Mouse (Mus musculus) fat pad, adult 2 months (tissue): ENCODE results near the gene Hoxc5.

Experiments used
- DNase-seq: peaks from one replicate; pipeline ENCODE4 v3.0.0-alpha.2; 2011; ENCODE audit warnings: low read depth, low spot score; ENCODE audit errors: extremely low read depth

Gene Hoxc5

DNA sequence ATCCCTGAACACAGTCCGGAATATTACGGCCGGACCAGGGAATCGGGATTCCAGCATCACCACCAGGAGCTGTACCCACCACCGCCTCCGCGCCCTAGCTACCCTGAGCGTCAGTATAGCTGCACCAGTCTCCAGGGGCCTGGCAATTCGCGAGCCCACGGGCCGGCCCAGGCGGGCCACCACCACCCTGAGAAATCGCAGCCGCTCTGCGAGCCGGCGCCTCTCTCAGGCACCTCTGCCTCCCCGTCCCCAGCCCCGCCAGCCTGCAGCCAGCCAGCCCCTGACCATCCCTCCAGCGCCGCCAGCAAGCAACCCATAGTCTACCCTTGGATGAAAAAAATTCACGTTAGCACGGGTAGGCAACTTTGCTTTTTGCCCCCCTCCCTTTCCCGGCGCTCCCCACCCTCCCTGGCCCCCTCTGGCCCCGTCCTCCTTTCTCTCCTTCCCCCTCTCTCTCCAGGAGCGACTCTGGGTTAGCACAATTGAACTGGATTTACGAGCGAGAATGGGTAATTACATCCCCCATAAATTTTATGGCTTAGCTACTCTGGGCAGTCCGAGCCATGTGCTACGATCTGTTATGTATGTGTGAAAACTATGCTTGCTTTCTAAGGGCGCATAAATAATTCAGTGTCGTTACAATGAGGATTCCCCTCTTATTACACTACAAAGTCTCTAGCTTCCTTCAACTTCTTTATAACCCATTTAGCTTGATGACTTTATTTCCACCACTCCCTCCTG is 67.7 kb downstream of the Hoxc5 start:
- DNase-seq = no peak

DNA sequence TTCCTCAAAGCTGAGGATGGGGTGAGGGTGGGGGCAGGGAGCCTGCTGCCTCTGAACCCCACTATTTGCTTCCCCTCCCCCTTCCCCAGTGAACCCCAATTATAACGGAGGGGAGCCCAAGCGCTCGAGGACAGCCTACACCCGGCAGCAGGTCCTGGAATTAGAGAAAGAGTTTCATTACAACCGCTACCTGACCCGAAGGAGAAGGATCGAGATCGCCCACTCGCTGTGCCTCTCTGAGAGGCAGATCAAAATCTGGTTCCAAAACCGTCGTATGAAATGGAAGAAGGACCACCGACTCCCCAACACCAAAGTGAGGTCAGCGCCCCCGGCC is 68.3 kb downstream of the Hoxc5 start:
- no peak for DNase-seq

DNA sequence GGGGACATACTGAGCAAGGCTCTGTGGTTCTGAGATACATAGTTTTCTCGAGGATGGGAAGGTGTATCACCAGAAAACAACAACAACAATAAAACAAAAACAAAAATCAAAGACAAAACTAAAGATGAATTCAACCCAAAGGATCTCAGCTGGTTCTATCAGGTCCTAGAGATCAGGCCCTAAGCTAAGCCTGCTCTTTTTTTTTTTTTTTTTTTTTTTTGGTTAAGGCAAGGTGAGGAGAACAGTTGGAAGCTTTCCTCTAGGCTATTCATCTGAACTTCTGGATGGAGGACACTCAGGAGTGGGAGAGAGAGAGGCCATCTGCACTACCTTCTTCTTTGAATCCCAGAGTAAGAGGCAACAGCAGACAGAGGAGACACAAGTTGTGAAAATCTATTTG is 70.3 kb downstream of the Hoxc5 start:
- no peak for DNase-seq

GRCm38 (mm10) chr15:103038701-103039480 is 71.6 kb downstream of the Hoxc5 start:
- DNase-seq = no peak

DNA sequence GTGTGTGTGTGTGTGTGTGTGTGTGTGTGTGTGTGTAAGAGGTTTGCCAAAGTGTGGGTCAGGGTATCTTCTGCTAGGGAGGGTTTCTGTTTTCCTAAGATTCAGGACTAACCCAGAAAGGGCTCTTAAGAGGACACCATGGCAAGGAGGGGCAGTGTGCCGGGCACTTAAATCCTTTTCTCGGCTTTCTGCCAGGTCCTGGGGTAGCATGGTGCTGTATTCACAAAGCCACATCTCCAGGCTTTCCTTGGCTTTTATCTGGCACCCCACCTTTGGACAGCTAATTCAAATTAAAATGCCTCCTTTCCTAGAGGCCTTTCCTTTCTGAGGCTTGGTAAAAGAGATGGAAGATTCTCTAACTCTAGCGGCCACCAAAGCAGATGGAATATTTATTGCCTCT is 72.4 kb downstream of the Hoxc5 start:
- DNase-seq = no peak

DNA sequence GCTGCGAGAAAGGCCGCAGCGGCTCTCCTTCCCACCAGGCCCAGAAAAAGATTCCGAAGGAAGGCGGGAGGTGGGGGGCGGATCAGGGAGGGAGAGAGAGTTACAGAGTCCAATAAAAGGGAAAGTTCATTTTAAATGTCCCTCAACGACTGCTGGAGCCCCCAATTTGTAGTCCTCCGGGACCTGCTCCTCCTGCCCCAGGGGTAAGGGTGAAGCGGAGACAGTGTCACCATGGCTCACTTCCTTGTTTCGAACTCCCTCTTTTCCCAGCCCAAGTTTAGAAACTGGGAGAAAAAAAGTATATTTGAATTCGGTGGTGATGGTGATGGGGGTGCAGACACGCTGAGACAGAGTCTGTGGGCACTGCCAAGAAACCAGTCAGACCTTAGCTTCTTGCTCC is 73.4 kb downstream of the Hoxc5 start:
- DNase-seq = no peak

GRCm38 (mm10) chr15:103041613-103042012 is 74.4 kb downstream of the Hoxc5 start:
- no peak for DNase-seq

DNA sequence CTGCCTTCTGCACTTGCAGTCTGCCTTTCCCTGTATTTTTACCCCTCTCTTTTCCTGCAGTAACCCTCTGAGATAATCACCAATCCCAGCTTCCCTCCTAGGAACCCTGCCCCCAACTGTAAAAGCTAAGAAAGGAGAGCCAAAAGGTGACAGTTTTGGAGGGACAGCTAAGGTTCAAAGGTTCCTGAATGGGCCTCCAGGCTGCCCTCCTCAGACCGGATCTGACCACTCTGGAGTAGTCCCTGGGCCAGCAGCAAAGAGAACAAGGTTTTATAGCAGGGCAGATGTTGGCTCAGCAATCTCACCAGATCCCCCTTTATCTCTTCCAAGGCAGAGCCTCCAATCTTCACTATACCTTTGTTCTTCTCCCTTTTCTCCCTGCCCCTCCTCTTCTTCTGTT is 75.0 kb downstream of the Hoxc5 start:
- DNase-seq = no peak

DNA sequence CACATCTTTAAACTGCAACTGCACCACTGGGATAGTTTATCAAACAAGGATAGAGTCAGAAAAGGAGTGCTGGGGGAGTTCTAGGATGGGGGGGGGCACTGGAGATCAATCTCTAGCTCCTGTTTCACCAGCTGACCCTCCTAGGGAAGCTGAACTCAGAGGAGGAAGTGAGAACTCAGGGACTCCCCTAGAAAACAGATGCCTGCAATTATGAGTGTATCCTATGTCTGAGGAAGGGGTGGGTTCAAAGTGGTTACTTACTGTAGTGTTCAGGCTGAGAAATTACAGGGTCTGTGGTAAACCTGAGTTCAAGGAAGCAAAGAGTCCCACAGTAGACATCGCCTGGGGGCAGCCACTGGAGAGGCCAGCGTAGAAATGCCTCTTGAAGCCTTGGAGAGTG is 84.4 kb downstream of the Hoxc5 start:
- DNase-seq = no peak

DNA sequence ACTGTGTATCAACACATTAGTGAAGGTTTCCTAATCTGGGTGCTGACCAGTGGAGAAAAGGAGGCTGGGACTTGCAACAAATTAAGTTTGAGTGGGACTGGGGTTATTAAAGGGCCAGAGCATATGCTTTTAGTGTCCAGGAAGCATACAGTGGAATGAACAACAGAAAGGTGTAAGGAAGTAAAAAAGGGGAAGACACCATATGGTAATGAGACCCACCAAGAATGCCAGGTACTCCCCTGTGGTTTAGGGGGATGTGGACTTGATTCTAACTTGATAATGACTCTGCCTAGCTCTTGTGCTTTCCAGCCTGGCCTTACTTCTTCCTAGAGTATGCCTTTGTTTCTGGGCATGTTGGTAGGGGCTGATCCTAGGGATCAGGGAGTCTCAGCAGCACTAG is 86.0 kb downstream of the Hoxc5 start:
- DNase-seq = no peak

DNA sequence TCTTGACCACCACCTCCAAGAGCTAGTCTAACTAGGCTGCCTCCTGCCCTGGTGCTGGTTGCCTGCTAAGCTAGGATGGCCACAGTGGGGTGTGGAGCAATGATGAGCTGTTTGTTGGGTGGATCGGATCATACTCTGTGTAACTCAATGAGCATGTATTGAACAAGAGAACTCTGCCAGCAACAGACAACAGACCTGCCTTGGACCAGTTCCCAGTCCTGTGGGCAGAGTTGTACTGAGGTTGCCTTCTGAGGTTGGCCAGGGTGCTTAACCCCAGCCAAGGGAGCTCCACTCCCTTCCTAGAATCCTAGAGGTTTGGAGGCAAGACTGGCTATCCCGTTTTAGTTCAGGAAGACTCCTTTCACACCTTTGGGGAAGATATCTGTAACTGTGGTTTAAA is 89.2 kb downstream of the Hoxc5 start:
- DNase-seq = no peak

DNA sequence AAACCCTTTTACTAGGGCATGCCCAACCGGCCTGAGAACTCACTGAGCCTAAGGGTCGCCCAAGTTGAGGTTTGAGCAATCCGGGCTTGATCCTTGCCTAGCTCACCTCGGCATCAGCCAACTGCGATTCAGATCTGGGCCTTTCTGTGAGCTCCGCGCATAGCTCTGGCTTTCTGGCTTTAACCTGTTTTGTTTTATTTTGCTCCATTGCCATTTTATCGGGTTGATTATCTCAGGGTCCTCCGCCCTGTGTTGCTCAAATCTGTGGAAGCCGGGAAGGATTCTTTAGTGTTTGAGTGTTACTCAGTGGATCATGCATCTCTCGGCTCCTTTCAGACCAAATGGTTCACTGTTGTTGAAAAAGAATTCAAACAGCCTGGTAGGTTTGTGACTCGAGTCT is 91.5 kb downstream of the Hoxc5 start:
- no peak for DNase-seq

- DNase-seq = no peak
Measured at GRCm38 (mm10) chr15:103059393-103059992, 92.2 kb downstream of the Hoxc5 start.

DNA sequence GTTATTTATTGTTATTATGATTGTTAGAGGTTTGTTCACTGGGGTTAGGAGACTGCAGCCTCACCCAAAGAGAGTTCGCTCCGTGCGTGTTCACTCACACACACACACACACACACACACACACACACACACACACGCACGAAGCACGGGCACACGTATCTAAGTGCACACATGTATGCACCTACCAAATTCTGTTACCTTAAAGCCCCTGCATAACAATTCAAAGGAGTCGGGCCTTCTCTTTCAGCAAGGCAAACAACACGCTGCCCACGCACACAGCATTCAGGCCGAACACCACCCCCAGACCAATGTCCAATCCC is 92.7 kb downstream of the Hoxc5 start:
- DNase-seq = no peak

DNA sequence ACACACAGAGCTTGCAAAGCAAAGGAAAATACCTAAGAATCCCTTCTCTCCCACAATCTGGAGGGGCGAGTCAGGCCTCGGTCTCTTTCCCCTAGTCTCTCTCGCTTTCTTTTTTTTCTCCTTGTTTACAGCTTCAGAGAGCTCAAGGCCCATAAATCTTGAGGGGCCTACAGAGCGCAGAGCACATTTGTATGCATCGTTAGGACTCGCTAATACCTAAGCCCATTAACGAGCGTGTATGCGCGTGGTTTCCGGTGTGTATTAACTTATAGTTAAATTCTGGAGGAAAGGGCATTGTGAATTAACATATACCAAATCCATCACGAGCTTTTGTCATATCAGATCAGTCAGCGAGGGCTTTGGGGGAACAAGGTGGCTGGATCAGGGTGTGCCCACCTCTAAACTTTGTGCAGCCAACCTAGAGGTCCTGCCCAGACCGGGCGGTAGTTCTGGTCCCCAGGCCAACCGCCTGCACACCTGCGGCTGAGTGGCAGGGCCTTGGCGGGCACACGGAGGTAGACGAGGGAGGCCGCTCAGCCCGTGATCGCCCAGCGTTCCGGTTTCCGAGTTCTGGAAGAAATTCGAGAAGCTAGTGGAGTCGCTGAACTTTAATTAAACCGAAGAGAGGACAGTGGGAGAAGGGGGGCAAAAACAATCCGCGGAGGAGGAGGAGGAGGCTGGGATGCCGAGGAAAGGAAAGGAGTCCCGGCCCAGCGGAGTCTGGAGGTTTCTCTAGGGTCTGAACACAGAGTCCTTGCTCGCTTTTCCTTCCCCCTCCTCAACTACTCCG is 93.3 kb downstream of the Hoxc5 start:
- no peak for DNase-seq

DNA sequence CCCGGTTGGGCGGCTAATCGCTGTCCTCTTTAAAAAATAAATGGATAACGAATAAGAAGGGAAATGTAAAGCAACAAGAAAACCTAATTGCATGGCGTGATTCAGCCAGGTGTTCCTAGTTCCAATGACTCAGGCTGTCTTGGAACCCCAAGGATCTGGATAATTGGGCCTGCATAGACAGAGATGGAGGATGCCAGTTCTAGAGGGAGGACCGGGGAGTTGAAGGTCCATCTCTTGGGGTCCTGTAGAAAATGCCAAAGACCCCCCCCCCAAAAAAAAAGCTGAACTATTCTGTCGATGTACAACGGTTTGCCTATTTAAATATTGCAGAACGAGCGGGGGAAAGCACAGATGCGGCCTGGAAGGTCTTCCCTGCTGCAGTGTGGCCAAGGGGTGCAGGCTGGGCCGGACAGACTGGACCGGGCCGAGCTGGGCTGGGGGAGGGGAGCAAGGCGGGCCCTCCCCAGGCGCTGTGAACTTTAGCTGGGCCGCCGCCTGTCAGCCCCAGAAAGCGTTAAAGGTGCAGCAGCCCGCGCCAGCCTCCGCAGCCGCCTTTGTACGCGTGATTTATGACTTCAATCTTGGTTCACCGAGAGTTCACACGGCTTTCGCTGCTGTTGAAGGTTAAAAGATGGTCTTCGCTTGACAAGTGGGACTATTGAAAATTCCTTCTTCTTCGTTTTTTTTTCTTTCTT is 94.0 kb downstream of the Hoxc5 start:
- DNase-seq = no peak

DNA sequence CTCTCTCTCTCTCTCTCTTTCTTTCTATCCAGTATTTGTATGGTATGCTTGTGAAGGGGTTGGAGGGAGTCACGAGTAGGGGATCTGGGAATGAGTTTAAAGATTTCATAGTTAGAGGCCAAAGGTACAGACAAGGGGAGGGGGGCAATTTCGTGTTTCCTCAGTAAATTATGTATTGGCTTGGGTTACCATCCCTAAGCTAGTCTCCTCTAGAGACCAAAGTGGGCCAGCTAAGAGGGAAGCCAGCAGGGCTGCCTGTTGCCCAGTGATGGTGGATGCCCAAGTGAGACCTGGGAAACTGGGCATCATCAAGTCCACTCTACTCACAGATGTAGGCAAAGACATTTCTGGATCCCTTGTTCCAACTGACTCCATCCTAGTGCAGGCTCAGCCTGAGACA is 94.7 kb downstream of the Hoxc5 start:
- no peak for DNase-seq

GRCm38 (mm10) chr15:103065642-103066041 is 98.4 kb downstream of the Hoxc5 start:
- DNase-seq = no peak
